Mouse (Mus musculus) liver, adult 2 months (tissue): ENCODE results near the gene Gda. TPM values are rescaled to one million over a fixed set of nuclear protein-coding genes. Genes with fewer than 3 reads are reported as not detected.

Source experiments
- DNase-seq: peaks from one replicate; pipeline ENCODE4 v3.0.0-alpha.2; 2011; ENCODE audit warnings: low read depth, low spot score; ENCODE audit errors: extremely low read depth
- H3K27ac ChIP-seq: fragments of 200-500 bp; replicated peaks from 2 replicates; pipeline ENCODE4 v1.5.1; 2012; ENCODE audit warnings: low read depth, mild to moderate bottlenecking, control low read depth, inconsistent platforms, low read length; ENCODE audit not compliant: insufficient read depth
- H3K27me3 ChIP-seq: fragments of 200-500 bp; 2 replicates; pipeline ENCODE4 v1.6.1; 2012; ENCODE audit warnings: mild to moderate bottlenecking, moderate library complexity, low read length, inconsistent platforms; ENCODE audit not compliant: control insufficient read depth, insufficient read depth
- H3K36me3 ChIP-seq: fragments of 200-500 bp; 2 replicates; pipeline ENCODE4 v1.6.1; 2012; ENCODE audit warnings: low read length, inconsistent platforms; ENCODE audit not compliant: control insufficient read depth, insufficient read depth
- H3K4me1 ChIP-seq: fragments of 200-500 bp; 2 replicates; pipeline ENCODE4 v1.6.1; 2011; ENCODE audit warnings: low read length; ENCODE audit not compliant: control insufficient read depth, insufficient read depth
- H3K4me3 ChIP-seq: fragments of 200-500 bp; 2 replicates; pipeline ENCODE4 v1.5.1; 2011; ENCODE audit warnings: low read depth, mild to moderate bottlenecking, control low read depth, low read length, moderate library complexity; ENCODE audit not compliant: insufficient read depth
- H3K79me2 ChIP-seq: fragments of 200-500 bp; 2 replicates; pipeline ENCODE4 v1.6.1; 2012; ENCODE audit warnings: inconsistent platforms, mild to moderate bottlenecking, low read length, moderate library complexity; ENCODE audit not compliant: control insufficient read depth, insufficient read depth
- H3K9ac ChIP-seq: fragments of 200-500 bp; 2 replicates; pipeline ENCODE4 v1.6.1; 2012; ENCODE audit warnings: low read depth, mild to moderate bottlenecking, control low read depth, inconsistent platforms, low read length
- CTCF ChIP-seq: fragments of 200-500 bp; IDR thresholded peaks from 2 replicates; pipeline ENCODE4 v1.5.1; 2011; ENCODE audit warnings: low read depth, low read length, control low read depth
- POLR2A ChIP-seq: fragments of 200-500 bp; IDR thresholded peaks from 2 replicates; pipeline ENCODE4 v1.6.1; 2011; ENCODE audit warnings: low read length, control low read depth; ENCODE audit not compliant: insufficient read depth; ENCODE audit errors: extremely low read depth
- WGBS: fragments of 180-500 bp; shearing (Covaris S2); methylation state at CpG from one replicate; pipeline ENCODE4 v1.1.7; 2018; 5-methylcytosine and 5-hydroxymethylcytosine counted together
- polyA plus RNA-seq: library from polyadenylated mRNA; depleted of rRNA; stranded (reverse); fragments of >200 nt; gene quantifications from 2 replicates; pipeline ENCODE4 v1.2.3, GENCODE M21; 2012; rRNA removed
- total RNA-seq: library from RNA; depleted of rRNA; stranded (reverse); fragments of >200 nt; gene quantifications from 2 replicates; pipeline ENCODE4 v1.2.3, GENCODE M21; 2014; rRNA removed

Gda gene
- total and polyA plus RNA-seq, 2 experiments = 3.8 to 23.5 TPM

DNA sequence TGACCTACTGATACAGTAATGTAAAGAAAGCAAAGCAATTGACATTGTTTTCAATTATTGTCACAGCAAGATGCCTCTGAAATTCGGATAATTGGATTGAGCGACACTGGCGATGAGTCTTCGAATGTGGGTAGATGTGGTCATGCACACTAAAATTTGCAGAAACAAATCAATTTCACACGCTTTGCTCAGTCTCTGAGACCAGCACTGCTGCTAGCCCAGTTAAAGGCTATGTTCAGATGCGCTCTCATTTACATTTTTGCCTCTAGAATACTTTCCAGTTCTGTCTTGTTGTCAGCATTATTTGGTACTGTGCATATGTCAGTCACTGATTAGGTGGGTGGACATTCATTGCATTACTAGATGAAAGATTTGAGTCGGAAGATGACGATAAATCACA, 102.5 kb downstream of the Gda start:
- TF ChIP-seq CTCF (no peak), POLR2A (no peak)
- no peaks in the 10 kb centered on the region for H3K27me3 ChIP-seq
- H3K4me3 ChIP-seq = no peak overlapping the region
- no peaks in the 10 kb centered on the region for H3K4me1 ChIP-seq
- H3K27ac ChIP-seq = no peak overlapping the region
- no peak overlapping the region for H3K9ac ChIP-seq
- WGBS = 95% methylated on average over 8 of the region's 8 CpGs
- no peaks in the 10 kb centered on the region for H3K79me2 ChIP-seq
- DNase-seq = no peak
- no peaks in the 10 kb centered on the region for H3K36me3 ChIP-seq

DNA sequence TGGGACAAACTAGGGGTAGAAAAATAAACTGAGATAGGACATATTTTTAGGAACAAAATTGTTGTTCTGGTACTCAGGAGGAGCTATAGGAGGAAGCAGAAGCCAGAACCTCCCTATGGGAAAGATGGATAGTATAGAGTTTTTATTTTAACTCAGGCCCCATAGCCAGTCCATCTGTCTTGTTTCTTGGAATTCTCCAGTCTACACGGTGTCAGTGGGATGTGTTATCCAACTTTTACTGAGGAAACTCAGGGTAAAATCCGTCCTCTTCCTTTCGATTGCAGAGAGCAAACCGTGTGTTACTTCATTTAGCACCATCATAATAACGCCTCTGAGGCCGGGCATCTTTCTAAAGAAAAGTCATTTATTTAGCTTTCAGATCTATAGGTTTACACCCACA, 104.1 kb downstream of the Gda start:
- no peak for TF ChIP-seq POLR2A
- TF ChIP-seq CTCF = no peak
- Histone ChIP-seq H3K4me3 (no peak overlapping the region), H3K9ac (no peak overlapping the region), H3K4me1 (no peaks in the 10 kb centered on the region), H3K27ac (no peak overlapping the region), H3K27me3 (no peaks in the 10 kb centered on the region), H3K79me2 (no peaks in the 10 kb centered on the region), H3K36me3 (no peaks in the 10 kb centered on the region)
- 91% methylated on average over 6 of the region's 6 CpGs for WGBS
- DNase-seq = no peak

- H3K4me1 ChIP-seq = no peaks in the 10 kb centered on the region
- no peaks in the 10 kb centered on the region for H3K79me2 ChIP-seq
- H3K27ac ChIP-seq = no peak overlapping the region
- no peak overlapping the region for H3K9ac ChIP-seq
- no peak overlapping the region for H3K4me3 ChIP-seq
- no peaks in the 10 kb centered on the region for H3K27me3 ChIP-seq
- H3K36me3 ChIP-seq = no peaks in the 10 kb centered on the region
- no peak for DNase-seq
- TF ChIP-seq CTCF (no peak), POLR2A (no peak)
- 84% methylated on average over 4 of the region's 4 CpGs for WGBS
These were observed 104.7 kb downstream of the Gda start for GRCm38 (mm10) chr19:21368595-21368994.

GRCm38 (mm10) chr19:21357792-21358191, 115.5 kb downstream of the Gda start:
- TF ChIP-seq POLR2A = no peak
- TF ChIP-seq CTCF = no peak
- no peaks in the 10 kb centered on the region for H3K79me2 ChIP-seq
- WGBS = 92% methylated on average over 6 of the region's 6 CpGs
- H3K4me3 ChIP-seq = no peak overlapping the region
- no peaks in the 10 kb centered on the region for H3K36me3 ChIP-seq
- no peaks in the 10 kb centered on the region for H3K4me1 ChIP-seq
- no peak for DNase-seq
- H3K27me3 ChIP-seq = no peaks in the 10 kb centered on the region
- no peak overlapping the region for H3K9ac ChIP-seq
- no peak overlapping the region for H3K27ac ChIP-seq

DNA sequence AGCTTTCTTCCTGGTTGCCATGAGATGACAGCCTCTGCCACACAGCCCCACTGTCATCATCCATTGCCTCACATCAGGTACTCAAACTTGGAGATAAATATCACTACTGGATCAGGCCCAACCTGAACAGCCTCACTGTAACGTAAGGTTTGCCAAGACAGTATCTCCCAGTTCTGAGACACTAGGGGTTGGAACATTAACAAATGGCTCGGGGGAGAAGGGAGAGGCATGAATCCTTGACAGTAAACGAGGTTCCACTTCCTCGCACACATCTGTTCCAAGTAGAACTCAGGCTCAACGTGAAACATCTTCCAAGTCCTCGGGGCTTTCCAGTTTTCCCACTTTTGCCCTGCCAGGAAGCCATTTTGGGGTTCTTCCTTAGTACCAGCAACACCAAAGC, 123.6 kb downstream of the Gda start:
- Histone ChIP-seq H3K79me2 (no peaks in the 10 kb centered on the region), H3K36me3 (no peaks in the 10 kb centered on the region), H3K4me1 (no peaks in the 10 kb centered on the region), H3K27ac (no peak overlapping the region), H3K9ac (no peak overlapping the region), H3K27me3 (no peaks in the 10 kb centered on the region), H3K4me3 (no peak overlapping the region)
- 84% methylated on average over 6 of the region's 6 CpGs for WGBS
- TF ChIP-seq CTCF (no peak), POLR2A (no peak)
- no peak for DNase-seq

DNA sequence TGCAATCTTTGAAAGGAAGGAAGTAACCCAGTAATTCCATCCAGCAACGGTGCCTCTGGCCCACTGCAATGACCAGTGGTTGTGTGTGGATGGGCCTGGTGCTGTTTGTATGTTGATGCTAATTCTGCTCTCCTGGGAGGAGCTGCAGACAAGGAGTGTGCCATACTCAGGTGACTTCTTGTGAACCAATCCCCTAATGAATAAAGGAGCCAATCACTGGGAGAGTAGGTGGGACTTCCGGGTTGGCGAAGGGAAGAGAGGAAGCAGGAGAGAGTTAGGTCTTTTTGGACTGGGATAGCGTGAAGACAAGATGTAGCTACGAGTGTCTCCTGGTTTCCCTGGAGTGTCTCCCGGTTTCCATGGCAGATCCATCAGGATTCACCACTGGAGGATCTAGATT, 126.6 kb downstream of the Gda start:
- no peak for TF ChIP-seq POLR2A
- TF ChIP-seq CTCF = no peak
- 84% methylated on average over 6 of the region's 6 CpGs for WGBS
- Histone ChIP-seq H3K79me2 (no peaks in the 10 kb centered on the region), H3K36me3 (no peaks in the 10 kb centered on the region), H3K27ac (no peak overlapping the region), H3K9ac (no peak overlapping the region), H3K4me3 (no peak overlapping the region), H3K27me3 (no peaks in the 10 kb centered on the region), H3K4me1 (no peaks in the 10 kb centered on the region)
- DNase-seq = no peak

Other genes with a start within 250 kb of the Gda start
- 37.9 and 39.7 TPM in 2 replicates for gene Zfand5, start 201.2 kb downstream of the Gda start, total RNA-seq
- 7.6 and 8.7 TPM in 2 replicates for gene Zfand5, start 201.2 kb downstream of the Gda start, polyA plus RNA-seq
- 18.2 and 24.4 TPM in 2 replicates for gene 1110059E24Rik, start 179.5 kb upstream of the Gda start, total RNA-seq
- gene 1110059E24Rik, start 179.5 kb upstream of the Gda start, polyA plus RNA-seq = 3.5 TPM in 2 replicates
- gene Abhd17b, start 179.7 kb upstream of the Gda start, total RNA-seq = 14.0 and 16.6 TPM in 2 replicates
- 7.2 and 7.6 TPM in 2 replicates for gene Abhd17b, start 179.7 kb upstream of the Gda start, polyA plus RNA-seq